Mouse (Mus musculus) testis, adult 10 weeks (tissue): ENCODE results near the gene Tent2. TPM values are rescaled to one million over a fixed set of nuclear protein-coding genes. Genes with fewer than 3 reads are reported as not detected.

ENCODE experiments used
- polyA plus RNA-seq: library from polyadenylated mRNA; stranded (reverse); fragments of 350-450 nt; fragmentation: Illumina TruSeq; extraction: RNeasy Lipid Tissue Mini Kit (QIAGEN cat#74804); gene quantifications from one replicate; pipeline ENCODE4 v1.2.3, GENCODE M21; 2014; ENCODE audit warnings: low read depth, low replicate concordance

Tent2 gene
- 54.2 TPM for polyA plus RNA-seq

GRCm38 (mm10) chr13:93191831-93192645 lies at the start of gene Tent2:
Tent2 (minus strand) TSS chr13:93192385.

GRCm38 (mm10) chr13:93144336-93145167 lies 47.6 kb downstream of the Tent2 start, which contains the start of gene Cmya5:
Cmya5 (minus strand) TSS chr13:93144724.

Other genes with a start within 250 kb of the Tent2 start
- gene Cmya5, start 47.7 kb downstream of the Tent2 start, polyA plus RNA-seq = 0.07 TPM
- gene Homer1, start 107.2 kb upstream of the Tent2 start, polyA plus RNA-seq = 45.4 TPM